Mouse (Mus musculus) testis, postnatal 14 days (tissue): ENCODE results near the gene Me1.

ENCODE experiments used
- DNase-seq: peaks from one replicate; pipeline ENCODE4 v3.0.0; 2021; ENCODE audit warnings: low spot score

Gene Me1

DNA sequence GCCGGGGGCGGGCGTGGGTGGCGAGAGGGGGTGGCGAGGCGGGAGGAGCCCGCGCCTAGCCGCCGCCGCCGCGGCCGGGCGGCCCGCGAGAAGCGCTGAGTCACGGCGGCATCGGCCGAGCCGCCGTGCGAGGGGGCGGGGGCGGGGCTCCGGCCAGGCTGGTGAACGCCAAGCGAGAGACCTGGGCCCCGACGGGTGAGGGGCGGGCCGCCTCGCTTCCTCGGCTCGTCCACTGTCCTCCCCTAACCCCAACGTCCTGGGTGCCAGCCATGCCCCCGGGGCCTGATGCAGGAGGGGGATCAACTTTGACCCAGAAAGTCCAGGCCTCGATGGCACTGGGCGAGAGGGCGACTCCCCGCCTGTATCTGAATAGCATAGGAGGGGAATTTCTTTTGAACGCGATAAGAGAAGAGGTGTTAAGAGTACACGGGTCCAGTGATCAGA lies at the start of gene Me1:
Me1 (minus strand) TSS at position 136 of the 444 bp plus-strand sequence.
- peak; percentile 79 for DNase-seq

DNA sequence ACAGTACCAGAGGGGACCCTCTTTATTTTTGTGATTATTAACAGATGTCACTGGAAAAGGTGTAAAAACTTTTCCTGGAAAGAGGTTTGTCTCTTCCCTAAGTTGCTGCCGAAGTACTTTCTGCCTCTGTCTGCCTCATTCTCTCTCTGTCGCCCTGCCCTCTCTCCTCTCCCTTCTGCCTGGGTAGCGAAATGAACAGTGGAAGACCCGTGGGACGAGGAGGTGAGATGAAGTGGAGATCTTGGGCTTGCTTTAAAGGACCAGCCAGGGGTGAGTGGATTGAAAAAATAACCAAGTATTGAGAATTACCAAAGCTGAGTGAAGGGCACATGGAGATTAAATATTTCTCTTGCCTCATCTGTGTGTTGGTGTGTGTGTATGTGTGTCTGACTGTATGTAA lies 48.3 kb upstream of the Me1 start:
- DNase-seq: no peak

- DNase-seq: peak; percentile 49
Observed at GRCm38 (mm10) chr9:86742959-86743911, 47.5 kb upstream of the Me1 start, which contains the start of gene Prss35. Gene Prss35, plus strand, starts transcription at chr9:86743649.

- no peak for DNase-seq
Observed at GRCm38 (mm10) chr9:86739971-86740370, 44.2 kb upstream of the Me1 start.

DNA sequence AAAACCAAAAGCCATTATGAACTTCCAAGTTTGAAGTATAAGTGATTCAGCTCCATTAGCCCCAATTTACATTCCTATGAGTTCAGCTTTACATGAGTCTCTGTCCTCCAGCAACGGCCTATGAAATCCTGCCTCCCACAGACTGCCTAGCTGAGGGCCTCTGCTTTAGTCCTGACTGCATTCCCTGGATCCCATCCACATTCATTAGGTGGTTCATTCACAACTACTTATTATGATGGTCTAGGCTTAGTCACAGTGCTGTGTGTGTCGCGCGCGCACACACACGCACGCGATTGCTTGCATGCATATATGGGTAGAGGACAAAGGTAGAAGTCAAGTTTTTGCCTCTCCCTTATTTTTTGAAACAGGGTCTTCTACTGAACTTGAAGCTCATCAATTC lies 43.0 kb upstream of the Me1 start:
- DNase-seq: no peak

- DNase-seq: no peak
Observed at GRCm38 (mm10) chr9:86738067-86738466, 42.3 kb upstream of the Me1 start.

GRCm38 (mm10) chr9:86736991-86737390 lies 41.2 kb upstream of the Me1 start:
- DNase-seq: no peak

DNA sequence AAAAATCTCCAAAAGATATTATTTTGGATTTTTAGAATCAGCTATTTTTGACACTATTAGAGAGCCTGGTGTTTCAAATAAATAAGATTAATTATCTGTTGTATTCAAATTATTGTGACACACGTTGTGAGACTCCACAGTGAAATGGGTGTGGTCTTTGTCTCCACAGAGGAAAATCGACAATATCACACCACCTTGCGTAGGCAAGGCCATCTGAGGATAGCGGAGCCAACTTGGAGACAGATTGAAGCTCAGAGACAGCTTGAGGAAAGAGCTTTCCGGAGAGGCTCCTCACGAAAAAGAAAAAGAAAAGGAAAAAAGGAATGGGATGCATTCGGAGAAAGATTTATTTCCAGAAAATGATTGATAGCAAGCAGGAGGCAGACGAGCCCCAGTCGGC lies 39.0 kb upstream of the Me1 start:
- no peak for DNase-seq

DNA sequence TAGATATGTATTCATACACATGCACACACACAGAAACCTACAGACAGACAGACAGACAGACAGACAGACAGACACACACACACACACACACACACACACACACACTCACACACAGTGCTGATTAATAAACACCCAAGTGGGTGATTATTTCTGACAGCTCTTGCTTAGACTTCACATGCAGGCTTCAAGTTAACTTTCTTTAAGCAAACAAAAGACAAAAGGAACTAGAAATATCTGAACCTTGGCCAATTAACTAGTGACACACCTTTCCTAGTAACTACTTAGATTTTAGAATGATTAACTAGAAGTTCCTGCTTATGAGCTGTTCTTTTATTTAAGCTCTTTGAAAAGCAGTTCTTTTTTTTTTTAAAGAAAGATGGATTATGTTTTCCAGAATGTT lies 38.6 kb upstream of the Me1 start:
- DNase-seq: no peak

- DNase-seq: no peak
Observed at GRCm38 (mm10) chr9:86729811-86730210, 34.1 kb upstream of the Me1 start.

DNA sequence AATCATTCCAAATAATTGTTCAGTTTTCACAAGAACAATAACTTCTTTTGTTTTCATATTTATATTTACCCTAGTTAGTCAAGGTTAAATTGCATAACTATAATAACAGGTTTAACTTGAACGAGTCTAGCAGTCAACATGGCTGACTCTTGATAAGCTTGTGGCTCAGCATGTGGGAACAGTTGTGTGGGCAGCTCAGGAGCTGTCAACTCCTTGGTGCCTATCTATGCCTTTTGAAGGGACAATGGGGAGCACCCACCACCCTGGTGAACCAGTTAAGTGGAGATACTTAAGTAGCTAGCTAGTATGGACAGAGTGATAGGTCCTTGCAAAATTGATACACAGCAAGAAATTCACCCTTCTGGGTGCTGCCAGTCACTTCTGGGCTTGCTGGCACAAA lies 33.3 kb upstream of the Me1 start:
- DNase-seq: no peak

DNA sequence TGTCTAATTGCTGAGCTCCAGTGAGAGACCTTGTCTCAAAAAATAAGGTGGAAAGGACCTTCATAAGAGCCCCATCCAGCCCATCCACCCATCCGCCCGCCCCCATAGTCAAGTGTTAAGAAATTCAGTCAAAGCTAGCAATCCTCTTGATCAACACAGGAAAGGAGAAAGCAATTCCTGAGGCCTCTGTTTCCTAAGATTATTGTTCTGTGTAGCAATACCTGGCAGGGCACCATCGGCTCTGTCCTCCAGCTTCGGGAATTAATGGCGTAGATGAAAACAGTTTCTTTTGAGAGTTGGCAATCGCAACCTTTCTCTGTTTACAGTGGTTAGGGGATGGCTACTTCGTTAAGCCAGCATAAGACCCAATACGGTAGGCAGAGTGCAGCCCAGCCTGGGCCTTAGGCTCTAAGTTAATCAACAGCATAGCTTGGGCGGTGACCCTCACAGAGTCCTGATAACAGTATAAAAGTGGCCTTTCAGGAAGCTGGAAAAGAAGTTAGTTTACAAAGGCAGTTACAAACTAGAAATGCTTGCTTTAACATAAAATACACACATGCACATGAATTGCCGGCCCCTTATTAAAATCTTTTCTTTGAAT lies 32.6 kb upstream of the Me1 start:
- no peak for DNase-seq

GRCm38 (mm10) chr9:86726381-86726720 lies 30.6 kb upstream of the Me1 start:
- DNase-seq: no peak

- no peak for DNase-seq
Observed at GRCm38 (mm10) chr9:86725604-86726380, 30.0 kb upstream of the Me1 start.

DNA sequence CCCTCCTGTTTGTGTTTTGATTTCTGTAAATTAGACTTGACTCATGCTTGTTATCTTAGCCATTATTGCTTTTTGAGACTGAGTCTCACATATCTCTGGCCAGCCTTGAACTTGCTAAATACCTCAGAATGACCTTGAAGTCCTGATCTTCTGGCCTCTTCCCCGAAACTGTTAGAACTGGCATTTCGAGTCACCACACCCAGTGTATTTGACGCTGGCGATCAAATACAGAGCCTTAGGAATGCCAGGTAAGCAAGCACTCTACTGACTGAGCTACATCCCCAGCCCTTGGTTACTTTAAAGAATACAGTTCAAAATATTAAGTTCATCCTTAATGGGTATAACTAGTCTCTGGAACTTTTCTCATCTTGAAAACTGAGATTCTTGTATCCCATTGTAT lies 29.3 kb upstream of the Me1 start:
- no peak for DNase-seq

- DNase-seq: no peak
Observed at GRCm38 (mm10) chr9:86720794-86721193, 25.0 kb upstream of the Me1 start.

- no peak for DNase-seq
Observed at GRCm38 (mm10) chr9:86720227-86720626, 24.5 kb upstream of the Me1 start.

DNA sequence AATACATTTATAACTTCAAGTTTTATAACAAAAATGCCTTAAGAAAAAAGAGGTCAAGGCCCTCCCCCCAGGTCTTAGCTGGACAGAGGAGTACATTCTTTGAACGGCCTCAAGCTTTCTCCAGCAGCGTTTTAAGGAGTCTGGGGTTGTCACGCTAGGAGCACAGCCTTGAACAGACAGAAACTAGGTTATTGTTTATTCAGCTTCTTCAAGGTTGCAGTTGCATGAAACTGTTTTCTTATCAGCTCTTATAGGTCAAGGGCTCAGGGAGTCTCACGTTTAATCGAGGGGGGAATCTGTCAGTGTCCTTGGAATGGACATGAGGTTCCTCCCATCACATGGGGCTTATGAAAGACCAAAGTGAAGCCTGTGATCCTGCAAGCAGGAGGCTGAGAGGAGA lies 21.4 kb upstream of the Me1 start:
- peak; percentile 76 for DNase-seq

GRCm38 (mm10) chr9:86716540-86716939 lies 20.8 kb upstream of the Me1 start:
- DNase-seq: no peak

DNA sequence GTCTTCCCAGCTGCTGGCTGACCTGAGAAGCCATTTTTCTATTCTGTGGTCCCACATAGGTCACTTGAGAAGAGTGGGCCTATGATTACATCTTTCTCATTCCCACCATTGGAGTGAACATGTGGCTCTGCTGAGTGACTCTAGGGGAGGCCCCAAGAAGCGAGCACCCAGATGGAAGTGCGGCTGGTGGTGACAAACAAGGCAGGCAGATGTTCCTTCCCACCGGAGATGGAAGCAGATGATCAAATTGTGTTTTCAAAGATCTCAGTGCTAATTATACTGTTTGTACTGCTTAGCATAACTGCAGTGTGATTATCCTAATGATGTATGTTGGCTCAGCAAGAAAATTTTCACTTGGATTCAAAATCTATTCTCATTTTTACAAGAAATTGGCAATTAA lies 18.3 kb upstream of the Me1 start:
- DNase-seq: no peak

- DNase-seq: no peak
Observed at GRCm38 (mm10) chr9:86712648-86713047, 16.9 kb upstream of the Me1 start.

GRCm38 (mm10) chr9:86710091-86710634 lies 14.4 kb upstream of the Me1 start:
- DNase-seq: no peak
